Mouse (Mus musculus) ES-Bruce4 (cell line): ENCODE measurements at regions not wholly inside any gene's neighbourhood (a gene's known extent, or its start where the extent isn't known, plus 50 kb on each side); places are given as distances from the start of the nearest gene placed in this dataset.

Experiments
- CTCF ChIP-seq: IDR thresholded peaks from one replicate; pipeline ENCODE4 v1.8.1; 2011; ENCODE audit warnings: low read depth, low read length
- POLR2A ChIP-seq: IDR thresholded peaks from one replicate; pipeline ENCODE4 v1.8.1; 2011; ENCODE audit warnings: low read length; ENCODE audit not compliant: insufficient read depth

DNA sequence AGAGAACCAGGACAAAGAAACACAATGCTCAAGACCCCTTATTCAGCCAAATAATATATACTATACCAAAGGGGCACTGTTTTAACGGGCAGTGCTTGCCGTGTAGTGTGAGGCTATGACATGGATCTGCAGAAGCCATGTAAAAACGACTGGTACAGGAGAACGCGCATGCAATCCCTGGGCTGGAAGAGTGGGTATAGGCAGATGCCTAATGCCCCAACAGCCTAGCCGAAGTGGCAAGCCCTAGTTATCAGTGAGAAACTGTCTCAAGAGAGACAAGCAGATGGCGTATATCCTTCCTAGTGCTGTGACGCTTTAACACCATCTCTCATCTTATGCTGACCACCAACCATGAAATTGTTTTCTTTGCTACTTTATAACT lies 262.8 kb downstream of the Ankrd50 start:
- no peak for TF ChIP-seq POLR2A
- TF ChIP-seq CTCF = no peak
